11 mouse cellular contexts compared by ENCODE assay signal in genomic region chr8:127534789-127535188, GRCm38 (mm10).
DNase-seq lines count a peak whose midpoint lies in the region; ATAC-seq lines count a peak whose summit lies in the region.
"Had no signal": no experiment of that assay in that cellular context is flagged by ENCODE, and none has a peak within 500 bp of the region (broad histone marks: within the 10 kb centered on the region; RNA-seq: fewer than 3 reads in every experiment).

No protein-coding gene starts in this region.

- no peak overlapping the region for H3K4me3 ChIP-seq in neural tube, embryonic 13.5 days
- H3K4me3 ChIP-seq: limb, embryonic 13.5 days had no signal

- DNase-seq in gastrocnemius, postnatal 14 days, result peak; percentile 10
- DNase-seq in gastrocnemius, adult 18-20 months (ENCODE audit: low spot score), result no peak
- no peak for DNase-seq in neural tube, embryonic 10.5 days (ENCODE audit: extremely low spot score, low spot score)
- peak; percentile 16 to 22 for DNase-seq in left cerebral cortex, postnatal 36 days (ENCODE audit: low spot score in 2 of 2)
- DNase-seq in embryo, embryonic 10 days (ENCODE audit: low spot score), result no peak
- no peak for DNase-seq in urinary bladder, postnatal 4 days (ENCODE audit: low spot score in 2 of 2)
- DNase-seq: cerebellum, adult 2 months; heart, postnatal 4 days had no signal

- H3K4me2 ChIP-seq in neural tube, embryonic 13.5 days, result no peak overlapping the region
- H3K4me2 ChIP-seq: limb, embryonic 13.5 days had no signal

- no peaks in the 10 kb centered on the region for H3K9me3 ChIP-seq in neural tube, embryonic 13.5 days
- H3K9me3 ChIP-seq: limb, embryonic 13.5 days had no signal

- H3K27me3 ChIP-seq in neural tube, embryonic 13.5 days, result no peaks in the 10 kb centered on the region
- H3K27me3 ChIP-seq: limb, embryonic 13.5 days had no signal

- H3K36me3 ChIP-seq in neural tube, embryonic 13.5 days, result no peaks in the 10 kb centered on the region
- H3K36me3 ChIP-seq: limb, embryonic 13.5 days had no signal

- peak overlapping the region; percentile 23; the same call in 1 of the 2 replicates for H3K9ac ChIP-seq in neural tube, embryonic 13.5 days
- H3K9ac ChIP-seq: limb, embryonic 13.5 days had no signal

- 0 out of 2 replicates have a peak, but pooled peaks have one; percentile 50 for ATAC-seq in neural tube, embryonic 13.5 days (ENCODE audit: low read depth)
- no peak for ATAC-seq in erythroid progenitor cell, adult 5-6 weeks (replicated peaks; ENCODE audit: low FRiP score, poor library complexity, severe bottlenecking)

- WGBS in neural tube, embryonic 13.5 days, result 59% methylated on average over 3 of the region's 3 CpGs

- intact Hi-C loops in gastrocnemius, postnatal 14 days (cut with DNase I; ENCODE audit: low total_unique reads), result no loop called here
- intact Hi-C loops in left cerebral cortex, postnatal 36 days (cut with DNase I), result no loop called here

- H3K27ac ChIP-seq in neural tube, embryonic 13.5 days (replicated peaks), result peak overlapping the region; percentile 70
- H3K27ac ChIP-seq: limb, embryonic 13.5 days had no signal

- H3K4me1 ChIP-seq in neural tube, embryonic 13.5 days (replicated peaks), result peaks cover 19% of the 10 kb centered on the region
- H3K4me1 ChIP-seq: limb, embryonic 13.5 days had no signal

Comparison
In these comparisons a context has a peak if more than half of its experiments do, and no peak if none do; other contexts are left out.
1. DNase-seq: peak in gastrocnemius, postnatal 14 days (single experiment) and left cerebral cortex, postnatal 36 days (2 of 2); none in gastrocnemius, adult 18-20 months (single experiment), neural tube, embryonic 10.5 days (single experiment), embryo, embryonic 10 days (single experiment) and urinary bladder, postnatal 4 days (0 of 2).